Mouse (Mus musculus) cerebellum, adult 18-20 months (tissue): ENCODE measurements around the gene Slc34a3.

Experiments
- DNase-seq, 2 experiments: peaks; one replicate each; pipeline ENCODE4 v3.0.0; 2021

Slc34a3 gene

DNA sequence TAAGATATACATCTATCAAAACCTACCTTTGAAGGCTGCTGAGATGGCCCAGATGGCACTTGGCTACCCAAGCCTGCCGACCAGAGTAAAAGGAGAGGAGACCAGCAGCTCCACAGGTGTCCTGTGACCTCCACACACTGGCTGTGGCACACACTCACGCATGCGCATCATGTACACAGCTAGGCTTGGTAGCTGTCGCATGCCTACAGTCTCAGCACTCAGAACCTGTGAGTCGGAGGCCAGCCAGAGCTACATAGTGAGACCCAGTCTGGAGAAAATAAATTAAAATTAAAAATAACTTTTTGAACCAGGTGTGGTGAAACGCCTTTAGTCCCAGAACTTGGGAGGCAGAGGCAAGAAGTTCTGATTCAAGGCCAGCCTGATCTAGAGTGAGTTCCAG lies 46.3 kb downstream of the Slc34a3 start:
- no peak for DNase-seq

- no peak for DNase-seq
These were observed 47.6 kb downstream of the Slc34a3 start for GRCm38 (mm10) chr2:25186575-25186930.

DNA sequence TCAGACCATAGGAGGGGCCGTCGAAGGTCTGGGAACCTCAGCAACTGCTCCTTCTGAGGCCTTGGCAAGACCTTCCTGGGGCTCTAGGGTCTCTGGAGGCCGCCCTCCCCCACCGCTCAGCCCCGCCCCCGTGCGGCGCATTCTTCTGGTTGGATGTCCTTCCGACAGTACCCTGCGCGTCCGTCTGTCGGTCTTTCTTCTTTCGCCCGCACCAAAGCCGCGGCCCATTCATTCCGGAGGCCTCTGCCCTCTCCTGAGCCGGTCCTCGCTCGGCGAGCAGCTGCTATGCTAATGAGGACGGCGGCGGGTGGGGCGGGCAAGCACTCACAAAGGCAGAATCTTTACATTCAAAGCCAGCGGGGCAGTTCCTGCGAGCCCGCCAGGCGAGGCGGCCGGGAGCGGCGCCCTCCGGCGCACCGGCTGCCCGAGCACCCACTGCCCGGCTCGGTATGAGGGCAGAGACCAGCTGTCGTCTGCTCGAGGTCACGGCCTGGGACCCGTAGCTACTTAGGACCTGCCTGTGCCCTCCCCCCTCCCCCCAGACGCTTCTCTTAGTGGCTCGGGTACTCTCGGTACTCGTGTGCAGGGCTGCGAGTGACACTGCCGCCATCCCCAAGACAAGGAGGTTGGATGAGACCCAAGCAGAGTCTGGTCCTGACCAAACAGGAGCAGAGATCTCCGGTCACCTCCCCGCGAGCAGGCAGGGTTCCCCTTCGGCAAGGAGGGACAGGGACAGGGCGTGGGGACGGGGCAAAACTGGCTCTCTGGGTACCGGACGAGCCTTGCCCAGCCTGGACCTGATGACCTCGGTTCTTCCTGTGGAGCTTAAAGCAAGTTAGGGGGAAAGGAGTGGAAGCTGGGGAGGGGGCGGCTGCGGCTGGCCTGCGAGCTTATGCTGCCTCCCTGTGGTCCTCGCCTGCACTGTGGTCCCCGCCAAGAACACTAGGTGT lies 48.3 kb downstream of the Slc34a3 start:
- DNase-seq: peak; percentile 34 to 36

DNA sequence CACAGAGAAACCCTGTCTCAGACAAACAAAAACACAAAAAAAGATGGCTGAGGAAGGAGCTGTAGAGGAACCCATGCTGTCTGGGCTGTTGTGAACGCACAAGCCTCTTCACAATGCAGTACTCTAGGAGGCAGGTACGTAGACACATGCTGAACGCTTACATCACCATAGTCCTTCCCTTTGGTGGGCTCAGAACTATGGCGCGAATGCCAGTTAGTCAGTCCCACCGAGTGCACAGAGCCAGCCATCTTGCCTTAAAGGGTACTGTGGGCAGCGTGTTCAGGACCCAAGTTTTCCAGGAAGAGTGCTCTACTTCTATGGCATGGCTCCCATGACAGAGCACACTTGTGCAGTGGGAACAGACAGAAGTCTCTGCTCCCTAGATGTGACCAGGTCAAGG lies 49.7 kb downstream of the Slc34a3 start:
- DNase-seq: no peak

DNA sequence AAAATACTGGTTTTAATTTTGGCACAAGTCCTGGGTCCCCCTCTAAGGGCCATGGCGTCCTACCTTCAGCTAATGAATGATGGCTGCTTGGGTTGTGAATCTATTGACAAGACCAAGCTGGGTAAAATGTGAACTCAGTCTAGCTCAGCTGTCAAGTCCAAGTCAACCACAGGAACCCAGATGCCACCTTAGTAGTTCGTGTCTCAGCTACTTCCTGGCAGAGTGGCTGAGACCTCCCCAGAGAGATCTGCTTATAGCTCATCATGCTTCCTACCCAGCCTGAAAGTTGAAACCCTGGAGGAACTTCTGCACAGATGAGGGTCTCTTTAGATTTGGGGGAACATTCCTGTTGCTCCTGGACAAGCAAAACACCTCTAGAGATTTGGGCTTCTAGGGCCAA lies 50.8 kb downstream of the Slc34a3 start:
- no peak for DNase-seq

DNA sequence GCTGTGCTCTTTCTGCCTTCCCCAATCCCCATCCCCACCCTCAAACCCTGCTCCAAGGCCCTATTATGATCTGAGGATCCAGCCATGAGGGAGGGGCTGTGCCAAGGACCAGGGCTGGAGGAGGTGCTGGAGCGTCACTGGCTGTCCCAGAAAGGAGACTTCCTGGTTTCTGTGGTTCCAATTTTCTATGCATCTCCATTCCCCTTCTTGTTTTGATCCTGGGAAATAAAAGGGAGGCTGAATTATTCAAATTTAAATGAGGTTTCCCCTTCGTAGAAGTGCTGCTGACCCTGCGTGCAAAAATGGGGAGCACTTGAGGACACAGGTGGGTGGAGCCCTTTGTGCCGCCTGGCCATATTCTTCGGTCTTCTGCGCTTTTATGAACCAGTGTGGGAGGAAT lies 51.5 kb downstream of the Slc34a3 start:
- no peak for DNase-seq

DNA sequence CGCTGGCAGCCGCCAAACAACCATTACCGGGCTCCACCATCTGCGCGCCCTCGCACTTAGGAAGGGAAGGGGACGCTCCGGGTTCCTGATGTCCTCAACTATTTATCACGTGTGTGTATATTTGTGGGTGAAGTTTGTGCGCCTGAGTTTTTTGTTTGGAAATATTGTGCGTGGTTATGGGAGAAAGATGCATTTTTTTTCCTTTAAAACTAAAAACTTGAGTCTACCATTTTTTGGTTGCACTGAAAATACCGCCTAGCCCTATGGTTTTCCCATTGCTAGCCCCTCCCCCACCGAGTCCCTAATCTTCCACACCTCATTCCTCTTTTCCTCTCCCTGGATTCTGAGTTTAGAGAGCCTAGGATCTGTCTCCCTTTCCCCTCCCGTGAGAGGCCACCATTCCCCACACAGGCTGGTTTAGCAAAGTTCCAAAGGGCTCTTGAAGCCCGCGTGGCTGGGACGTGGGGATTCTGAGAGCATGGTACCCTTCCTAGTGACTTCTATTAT lies 52.2 kb downstream of the Slc34a3 start:
- DNase-seq: no peak

DNA sequence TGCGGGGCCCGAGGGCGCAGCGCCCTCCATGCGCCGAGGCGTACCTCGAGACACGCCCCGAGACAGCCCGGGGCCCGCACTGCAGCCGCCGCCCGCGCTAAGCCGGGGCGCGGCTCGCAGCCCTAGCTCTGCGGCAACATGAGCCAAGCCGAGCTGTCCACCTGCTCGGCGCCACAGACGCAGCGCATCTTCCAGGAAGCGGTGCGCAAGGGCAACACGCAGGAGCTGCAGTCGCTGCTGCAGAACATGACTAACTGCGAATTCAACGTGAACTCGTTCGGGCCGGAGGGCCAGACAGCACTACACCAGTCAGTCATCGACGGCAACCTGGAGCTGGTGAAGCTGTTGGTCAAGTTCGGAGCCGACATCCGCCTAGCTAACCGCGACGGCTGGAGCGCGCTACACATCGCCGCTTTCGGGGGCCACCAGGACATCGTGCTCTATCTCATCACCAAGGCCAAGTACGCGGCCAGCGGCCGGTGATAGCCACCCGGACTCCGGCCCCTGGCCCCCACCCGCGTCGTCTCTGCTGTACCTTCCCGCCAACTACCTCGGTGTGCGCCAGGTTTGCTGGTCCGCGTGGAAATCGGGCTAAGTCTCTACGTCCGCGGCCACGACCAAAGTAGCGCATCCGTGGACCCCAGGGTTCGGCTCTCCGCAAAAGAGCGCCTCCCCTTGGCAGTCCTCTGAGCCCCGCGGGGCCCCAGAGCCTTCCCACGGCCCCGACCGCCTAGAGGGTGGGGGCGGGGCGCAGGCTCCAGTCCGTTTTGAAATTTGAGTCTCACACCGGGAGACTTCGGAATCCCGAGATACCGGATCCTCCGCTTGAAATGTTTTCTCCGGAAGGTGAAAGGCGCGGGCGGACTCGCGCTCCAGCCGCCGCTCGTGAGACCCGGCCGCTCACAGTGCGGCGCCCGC lies 52.9 kb downstream of the Slc34a3 start:
- DNase-seq: peak; percentile 37 to 46

DNA sequence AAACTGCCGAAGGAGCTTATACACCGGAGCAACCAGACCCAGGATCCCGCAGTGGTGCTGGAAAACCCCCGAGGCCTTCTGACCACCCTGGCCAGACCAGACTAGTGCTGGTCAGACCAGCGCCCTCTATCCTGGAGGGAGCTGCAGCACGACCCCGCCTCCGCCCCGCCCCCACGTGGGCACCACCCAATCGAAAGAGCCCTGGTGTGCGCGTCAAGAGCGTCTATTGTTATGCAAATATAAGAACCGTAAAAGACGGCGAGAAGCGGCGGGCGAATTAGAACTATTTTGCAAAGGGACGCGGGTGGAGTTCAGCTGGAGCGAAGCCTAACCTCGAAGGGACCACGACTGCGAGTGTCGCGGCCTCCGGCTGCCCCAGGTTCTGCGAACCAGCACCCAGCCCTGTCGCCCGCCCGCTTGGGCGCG lies 53.7 kb downstream of the Slc34a3 start, which contains the start of gene Nrarp:
TSS of gene Nrarp (plus strand) at position 281 of the 426 bp plus-strand sequence.
- peak; percentile 86 to 89 for DNase-seq

DNA sequence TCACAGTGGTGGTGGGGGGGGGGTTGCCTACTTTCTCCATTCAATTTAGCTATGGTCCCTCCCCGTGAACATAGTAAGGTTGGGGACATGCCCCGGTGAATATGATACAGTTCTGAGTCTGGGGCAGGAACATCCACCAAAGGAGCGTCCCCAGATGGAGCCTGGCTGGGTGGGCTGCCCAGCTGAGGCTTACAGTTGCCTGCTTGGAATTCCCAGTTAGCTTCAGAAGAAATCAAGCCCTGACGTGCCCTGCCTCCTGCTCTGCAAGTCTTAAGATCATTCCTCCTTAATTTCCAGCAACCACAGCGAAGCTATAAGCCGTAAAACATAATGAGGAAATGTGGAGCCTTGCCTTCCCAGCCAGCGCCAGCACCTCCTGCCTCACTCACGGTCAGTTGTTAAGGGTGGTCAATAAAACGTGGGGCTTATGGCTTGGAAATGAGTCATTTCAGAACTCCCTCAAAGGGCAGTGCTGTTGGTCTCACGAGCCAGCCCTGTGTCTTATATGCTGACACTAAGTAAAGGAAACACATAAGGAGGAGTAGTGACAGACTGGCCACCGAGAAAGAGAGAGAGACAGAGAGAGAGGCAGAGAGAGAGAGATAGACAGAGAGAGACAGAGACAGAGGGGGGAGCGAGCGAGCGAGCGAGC lies 54.5 kb downstream of the Slc34a3 start:
- DNase-seq: no peak
